Mouse (Mus musculus): ENCODE measurements around the gene Phactr2. TPM values are rescaled to one million over a fixed set of nuclear protein-coding genes. Genes with fewer than 3 reads are reported as not detected.

The Phactr2 gene
- total and polyA plus RNA-seq, 3 experiments: not detected

DNA sequence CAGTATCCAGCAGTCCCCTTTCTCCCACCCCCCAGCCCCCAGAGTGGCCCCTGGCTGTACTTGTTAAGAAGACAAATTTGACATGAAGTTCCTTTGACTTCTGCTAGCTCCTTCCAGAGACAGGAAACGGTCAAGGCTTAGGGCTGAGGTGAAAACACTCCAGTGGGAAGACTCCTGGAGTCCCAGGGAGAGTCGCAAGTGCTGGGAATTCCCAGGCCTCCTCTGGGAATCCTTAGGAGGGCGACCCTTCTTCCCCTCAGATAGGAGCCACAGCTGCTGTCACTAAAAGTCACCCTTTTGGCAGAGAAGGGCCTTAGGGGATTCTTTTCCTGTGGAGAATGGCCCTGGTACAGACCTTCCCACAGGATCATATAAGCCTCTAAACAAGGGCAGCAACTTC, 230.0 kb downstream of the Phactr2 start:
- Histone ChIP-seq H3K27ac (ENCODE audit: control insufficient read depth, low read depth, low read length) (no peak overlapping the region), H3K9ac (ENCODE audit: control insufficient read depth, low read depth, low read length, poor library complexity, severe bottlenecking) (no peak overlapping the region), H3K36me3 (ENCODE audit: control insufficient read depth in 1 of 2, insufficient read depth in 2 of 2, low read length in 2 of 2) (no peaks in the 10 kb centered on the region), H3K4me1 (ENCODE audit: control insufficient read depth in 1 of 2, insufficient read depth in 2 of 2, low read length in 2 of 2) (no peaks in the 10 kb centered on the region), H3K4me3 (ENCODE audit: control insufficient read depth in 1 of 2, insufficient read depth in 1 of 2, low read depth in 2 of 2, low read length in 2 of 2) (no peak overlapping the region), H3K27me3 (ENCODE audit: control insufficient read depth in 1 of 2, insufficient read depth in 2 of 2, low read length in 2 of 2) (peaks cover 0 to 4% of the 10 kb centered on the region in 2 experiments; a peak in 2 of 4 replicates), H3K9me3 (replicated peaks; ENCODE audit: insufficient read depth, low read length) (no peaks in the 10 kb centered on the region), H3K79me2 (ENCODE audit: control insufficient read depth, insufficient read depth, low read length, poor library complexity) (no peaks in the 10 kb centered on the region)
- DNase-seq (ENCODE audit: low read depth, low spot score): no peak
- no peak for TF ChIP-seq E2F4 (IDR thresholded peaks at IDR 0.05; ENCODE audit: borderline replicate concordance, low read depth, low read length)
- TF ChIP-seq MAX (IDR thresholded peaks at IDR 0.05; ENCODE audit: low read length): no peak
- no peak for TF ChIP-seq ETS1 (IDR thresholded peaks at IDR 0.05; ENCODE audit: low read depth, low read length)
- TF ChIP-seq HCFC1 (IDR thresholded peaks at IDR 0.05; ENCODE audit: low read depth, low read length): no peak
- TF ChIP-seq SMC3 (IDR thresholded peaks at IDR 0.05; ENCODE audit: low read depth, low read length): no peak
- no peak for TF ChIP-seq MAFK (IDR thresholded peaks at IDR 0.05; ENCODE audit: borderline replicate concordance, low read depth, low read length)
- no peak for TF ChIP-seq ZMIZ1 (IDR thresholded peaks at IDR 0.05; ENCODE audit: low read depth, low read length)
- TF ChIP-seq RCOR1 (IDR thresholded peaks at IDR 0.05; ENCODE audit: low read depth, low read length): no peak
- TF ChIP-seq RAD21 (IDR thresholded peaks at IDR 0.05; ENCODE audit: low read depth, low read length): no peak
- no peak for TF ChIP-seq CHD1 (IDR thresholded peaks at IDR 0.05; ENCODE audit: low read depth, low read length)
- TF ChIP-seq TAL1 (IDR thresholded peaks at IDR 0.05; ENCODE audit: low read length): no peak
- TF ChIP-seq CHD2 (IDR thresholded peaks at IDR 0.05; ENCODE audit: low read length): no peak
- TF ChIP-seq MYC (IDR thresholded peaks at IDR 0.05; ENCODE audit: low read depth, low read length): no peak
- TF ChIP-seq MAZ (IDR thresholded peaks at IDR 0.05; ENCODE audit: low read depth, low read length): no peak

DNA sequence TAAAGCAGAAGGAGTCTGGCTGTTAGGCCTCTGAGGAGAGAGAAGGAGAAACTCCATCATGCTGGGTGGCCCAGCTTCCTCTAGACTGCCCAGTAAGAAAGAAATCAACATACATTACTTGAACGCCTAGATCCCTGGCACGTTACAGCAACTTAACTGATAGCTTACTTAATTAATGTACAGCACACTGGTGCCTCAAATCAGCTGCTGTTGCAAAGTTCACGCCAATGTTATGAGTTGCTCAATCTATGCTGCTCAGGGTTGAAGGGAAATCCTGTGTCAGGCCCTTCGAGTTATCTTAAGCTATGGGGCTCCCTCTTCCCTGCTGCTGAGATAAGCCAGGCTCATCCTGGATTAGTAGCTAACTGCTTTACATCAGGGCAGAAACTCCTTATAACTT, 233.8 kb downstream of the Phactr2 start:
- Histone ChIP-seq H3K4me3 (ENCODE audit: control insufficient read depth in 1 of 2, insufficient read depth in 1 of 2, low read depth in 2 of 2, low read length in 2 of 2) (no peak overlapping the region), H3K36me3 (ENCODE audit: control insufficient read depth in 1 of 2, insufficient read depth in 2 of 2, low read length in 2 of 2) (no peaks in the 10 kb centered on the region), H3K4me1 (ENCODE audit: control insufficient read depth in 1 of 2, insufficient read depth in 2 of 2, low read length in 2 of 2) (no peaks in the 10 kb centered on the region), H3K27ac (ENCODE audit: control insufficient read depth, low read depth, low read length) (no peak overlapping the region), H3K79me2 (ENCODE audit: control insufficient read depth, insufficient read depth, low read length, poor library complexity) (no peaks in the 10 kb centered on the region), H3K9ac (ENCODE audit: control insufficient read depth, low read depth, low read length, poor library complexity, severe bottlenecking) (no peak overlapping the region), H3K9me3 (replicated peaks; ENCODE audit: insufficient read depth, low read length) (no peaks in the 10 kb centered on the region), H3K27me3 (ENCODE audit: control insufficient read depth in 1 of 2, insufficient read depth in 2 of 2, low read length in 2 of 2) (peaks cover 0 to 4% of the 10 kb centered on the region in 2 experiments; a peak in 2 of 4 replicates)
- DNase-seq (ENCODE audit: low read depth, low spot score): no peak
- TF ChIP-seq EP300 (IDR thresholded peaks at IDR 0.05; ENCODE audit: low read depth in 1 of 2, low read length in 2 of 2) (no peak), ETS1 (IDR thresholded peaks at IDR 0.05; ENCODE audit: low read depth, low read length) (no peak), NRF1 (IDR thresholded peaks at IDR 0.05; ENCODE audit: insufficient read depth, low read depth, low read length, poor library complexity, severe bottlenecking) (no peak), KAT2A (conservative IDR thresholded peaks at IDR 0.05; ENCODE audit: low read depth, low read length) (no peak), E2F4 (IDR thresholded peaks at IDR 0.05; ENCODE audit: borderline replicate concordance, low read depth, low read length) (no peak), USF2 (IDR thresholded peaks at IDR 0.05; ENCODE audit: borderline replicate concordance in 1 of 2, insufficient read depth in 1 of 2, low read depth in 1 of 2, low read length in 2 of 2) (no peak), SIN3A (IDR thresholded peaks at IDR 0.05; ENCODE audit: low read length) (no peak), POLR2A (IDR thresholded peaks at IDR 0.05; ENCODE audit: control insufficient read depth in 1 of 2, insufficient read depth in 1 of 2, low read depth in 1 of 2, low read length in 2 of 2, poor library complexity in 1 of 2) (no peak), UBTF (IDR thresholded peaks at IDR 0.05; ENCODE audit: borderline replicate concordance, insufficient read depth, low read depth, low read length) (no peak), MYC (IDR thresholded peaks at IDR 0.05; ENCODE audit: low read depth, low read length) (no peak), ZNF384 (IDR thresholded peaks at IDR 0.05; ENCODE audit: low read depth, low read length) (no peak), BHLHE40 (IDR thresholded peaks at IDR 0.05; ENCODE audit: borderline replicate concordance, low read depth, low read length) (no peak), CTCF (IDR thresholded peaks at IDR 0.05 in 2 of 3, conservative IDR thresholded peaks at IDR 0.05 in 1 of 3; ENCODE audit: control insufficient read depth in 1 of 3, insufficient read depth in 1 of 3, low read depth in 2 of 3, low read length in 3 of 3, poor library complexity in 1 of 3, severe bottlenecking in 1 of 3) (no peak)
